Mouse (Mus musculus) neural tube, embryonic 13.5 days (tissue): ENCODE results near the gene Folr1. TPM values are rescaled to one million over a fixed set of nuclear protein-coding genes. Genes with fewer than 3 reads are reported as not detected.
A peak's percentile ranks its signal among the peaks of the same experiment; 100 is the strongest.

Source experiments
- ATAC-seq: fragments of 200-750 bp; cut with Nextera tagmentation; 2 replicates; pipeline ENCODE4 v1.8.0; 2017; ENCODE audit warnings: low read depth, mild to moderate bottlenecking, moderate TSS enrichment, moderate library complexity
- H3K27ac ChIP-seq: fragments of 300-500 bp; sonication (generic); replicated peaks from 2 replicates; pipeline ENCODE4 v1.5.1; 2015; ENCODE audit warnings: moderate library complexity, mild to moderate bottlenecking, inconsistent platforms
- H3K27me3 ChIP-seq: fragments of 300-500 bp; sonication (generic); 2 replicates; pipeline ENCODE4 v1.6.1; 2015; ENCODE audit warnings: mild to moderate bottlenecking, inconsistent platforms
- H3K36me3 ChIP-seq: fragments of 300-500 bp; sonication (generic); 2 replicates; pipeline ENCODE4 v1.6.1; 2015; ENCODE audit warnings: mild to moderate bottlenecking, inconsistent platforms
- H3K4me1 ChIP-seq: fragments of 300-500 bp; sonication (generic); replicated peaks from 2 replicates; pipeline ENCODE4 v1.6.1; 2015; ENCODE audit warnings: inconsistent platforms
- H3K4me2 ChIP-seq: fragments of 300-500 bp; sonication (generic); 2 replicates; pipeline ENCODE4 v1.6.1; 2015; ENCODE audit warnings: inconsistent platforms, mild to moderate bottlenecking, moderate library complexity
- H3K4me3 ChIP-seq: fragments of 300-500 bp; sonication (generic); 2 replicates; pipeline ENCODE4 v1.5.1; 2015; ENCODE audit warnings: mild to moderate bottlenecking, inconsistent platforms
- H3K9ac ChIP-seq: fragments of 300-500 bp; sonication (generic); 2 replicates; pipeline ENCODE4 v1.6.1; 2015; ENCODE audit warnings: moderate library complexity, mild to moderate bottlenecking, inconsistent platforms
- H3K9me3 ChIP-seq: fragments of 300-500 bp; sonication (generic); 2 replicates; pipeline ENCODE4 v1.6.1; 2016; ENCODE audit warnings: inconsistent platforms
- WGBS: fragments of 180-500 bp; shearing (Covaris S2); methylation state at CpG from one replicate; pipeline ENCODE4 v1.1.7; 2015; 5-methylcytosine and 5-hydroxymethylcytosine counted together
- polyA plus RNA-seq: library from polyadenylated mRNA; unstranded; fragments of >200 nt; fragmentation: Nextera tagmentation; extraction: Ambion mirVana; gene quantifications from 2 replicates; pipeline ENCODE4 v1.2.1, GENCODE M21; 2015

Folr1 gene
- polyA plus RNA-seq, 1 experiment from 2014 or later = 0.77 TPM

GRCm38 (mm10) chr7:101837606-101838471 is 32.7 kb downstream of the Folr1 start, which contains the start of gene Inppl1:
TSS of gene Inppl1 (minus strand) at chr7:101838229.
- H3K4me1 ChIP-seq = peaks cover 52% of the 10 kb centered on the region
- H3K4me3 ChIP-seq = peak within 1 kb of the TSS; percentile 54
- H3K4me2 ChIP-seq = peak within 1 kb of the TSS; percentile 98
- ATAC-seq = peak; percentile 74
- H3K27me3 ChIP-seq = no peaks in the 10 kb centered on the region; the same call in 1 of the 2 replicates
- under 1% methylated on average over 64 of the region's 64 CpGs for WGBS
- H3K27ac ChIP-seq = peak within 1 kb of the TSS; percentile 87
- peak within 1 kb of the TSS; percentile 82 for H3K9ac ChIP-seq
- no peaks in the 10 kb centered on the region for H3K9me3 ChIP-seq
- no peaks in the 10 kb centered on the region for H3K36me3 ChIP-seq

DNA sequence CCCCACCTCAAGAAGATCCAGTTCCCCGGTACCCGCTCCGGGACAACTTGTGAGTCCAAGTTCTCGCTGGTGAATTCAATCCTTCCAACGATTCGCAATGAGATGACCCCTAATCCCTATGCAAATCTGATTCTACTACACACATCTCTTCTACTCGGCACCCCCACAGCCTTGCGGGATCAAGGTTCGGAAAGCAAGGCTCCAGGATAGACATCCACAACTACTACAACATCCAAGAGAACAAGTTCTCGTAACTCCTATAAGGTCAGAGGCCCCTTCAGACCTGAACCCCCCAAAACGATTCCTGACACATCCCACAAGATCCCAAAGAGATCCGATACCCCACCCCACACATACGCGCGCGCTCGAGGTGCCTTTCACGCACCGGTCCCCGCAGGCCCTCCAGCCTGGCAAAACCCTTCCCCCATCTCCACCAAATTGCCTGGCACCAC is 33.4 kb downstream of the Folr1 start:
- WGBS = 1% methylated on average over 20 of the region's 20 CpGs
- H3K9me3 ChIP-seq = no peaks in the 10 kb centered on the region
- ATAC-seq = peak; percentile 10; the same call in 1 of the 2 replicates

GRCm38 (mm10) chr7:101836271-101837153 is 34.1 kb downstream of the Folr1 start:
- peak overlapping the region; percentile 98 for H3K4me2 ChIP-seq
- no peaks in the 10 kb centered on the region; the same call in 1 of the 2 replicates for H3K27me3 ChIP-seq
- H3K27ac ChIP-seq = peak overlapping the region; percentile 87
- peak overlapping the region; percentile 54 for H3K4me3 ChIP-seq
- no peaks in the 10 kb centered on the region for H3K9me3 ChIP-seq
- peaks cover 7% of the 10 kb centered on the region for H3K36me3 ChIP-seq
- ATAC-seq = peak; percentile 55
- H3K4me1 ChIP-seq = peaks cover 52% of the 10 kb centered on the region
- under 1% methylated on average over 60 of the region's 63 CpGs for WGBS
- peak overlapping the region; percentile 82 for H3K9ac ChIP-seq

More for the DNA sequence above, 33.4 kb downstream of the Folr1 start:
- Histone ChIP-seq H3K4me1 (peaks cover 52% of the 10 kb centered on the region), H3K4me3 (peak overlapping the region; percentile 54), H3K27ac (peak overlapping the region; percentile 87), H3K27me3 (no peaks in the 10 kb centered on the region; the same call in 1 of the 2 replicates), H3K9ac (peak overlapping the region; percentile 82), H3K4me2 (peak overlapping the region; percentile 98), H3K36me3 (0 out of 2 replicates have a peak, but pooled peaks cover under 1% of the 10 kb centered on the region)

DNA sequence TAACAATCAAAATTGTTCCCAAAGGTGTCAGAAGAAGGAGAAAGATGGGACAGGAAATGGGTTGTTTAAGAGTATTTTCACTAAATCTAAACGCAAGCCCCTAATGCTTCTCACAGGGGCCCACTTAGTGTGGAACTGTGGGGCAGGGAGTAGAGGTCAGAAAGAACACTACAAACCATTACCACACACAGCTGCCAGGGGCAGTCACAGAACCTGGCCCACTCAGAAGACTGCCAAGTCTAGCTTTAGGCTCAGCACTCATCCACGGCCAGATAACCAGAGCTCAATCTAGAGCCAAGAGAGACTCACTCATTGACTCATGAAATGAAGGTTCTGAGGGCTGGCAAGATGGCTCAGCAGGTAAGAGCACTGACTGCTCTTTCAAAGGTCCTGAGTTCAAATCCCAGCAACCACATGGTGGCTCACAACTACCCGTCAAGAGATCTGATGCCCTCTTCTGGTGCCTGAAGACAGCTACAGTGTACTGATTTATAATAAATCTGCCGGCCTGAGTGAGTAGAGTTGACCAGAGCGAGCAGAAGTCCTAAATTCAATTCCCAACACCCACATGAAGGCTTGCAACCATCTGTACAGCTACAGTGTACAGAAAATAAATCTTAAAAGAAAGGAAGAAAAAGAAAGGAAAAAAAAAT is 35.0 kb downstream of the Folr1 start:
- Histone ChIP-seq H3K9ac (peak overlapping the region; percentile 82), H3K9me3 (no peaks in the 10 kb centered on the region), H3K4me3 (peak overlapping the region; percentile 54), H3K27me3 (no peaks in the 10 kb centered on the region; the same call in 1 of the 2 replicates), H3K4me2 (peak overlapping the region; percentile 98), H3K27ac (peak overlapping the region; percentile 87; the same call in 1 of the 2 replicates), H3K4me1 (peaks cover 52% of the 10 kb centered on the region), H3K36me3 (peaks cover 17% of the 10 kb centered on the region)
- 43% methylated on average over 5 of the region's 5 CpGs for WGBS
- ATAC-seq = no peak

GRCm38 (mm10) chr7:101834903-101835302 is 35.7 kb downstream of the Folr1 start:
- WGBS = 56% methylated on average over 3 of the region's 3 CpGs
- H3K9me3 ChIP-seq = no peaks in the 10 kb centered on the region
- H3K4me3 ChIP-seq = peak overlapping the region; percentile 54
- H3K27me3 ChIP-seq = no peaks in the 10 kb centered on the region; the same call in 1 of the 2 replicates
- no peak overlapping the region for H3K9ac ChIP-seq
- H3K36me3 ChIP-seq = peaks cover 23% of the 10 kb centered on the region
- H3K4me1 ChIP-seq = peaks cover 52% of the 10 kb centered on the region
- H3K4me2 ChIP-seq = peak overlapping the region; percentile 98
- ATAC-seq = no peak
- 0 out of 2 replicates have a peak overlapping the region, but pooled peaks have one; percentile 11 for H3K27ac ChIP-seq

DNA sequence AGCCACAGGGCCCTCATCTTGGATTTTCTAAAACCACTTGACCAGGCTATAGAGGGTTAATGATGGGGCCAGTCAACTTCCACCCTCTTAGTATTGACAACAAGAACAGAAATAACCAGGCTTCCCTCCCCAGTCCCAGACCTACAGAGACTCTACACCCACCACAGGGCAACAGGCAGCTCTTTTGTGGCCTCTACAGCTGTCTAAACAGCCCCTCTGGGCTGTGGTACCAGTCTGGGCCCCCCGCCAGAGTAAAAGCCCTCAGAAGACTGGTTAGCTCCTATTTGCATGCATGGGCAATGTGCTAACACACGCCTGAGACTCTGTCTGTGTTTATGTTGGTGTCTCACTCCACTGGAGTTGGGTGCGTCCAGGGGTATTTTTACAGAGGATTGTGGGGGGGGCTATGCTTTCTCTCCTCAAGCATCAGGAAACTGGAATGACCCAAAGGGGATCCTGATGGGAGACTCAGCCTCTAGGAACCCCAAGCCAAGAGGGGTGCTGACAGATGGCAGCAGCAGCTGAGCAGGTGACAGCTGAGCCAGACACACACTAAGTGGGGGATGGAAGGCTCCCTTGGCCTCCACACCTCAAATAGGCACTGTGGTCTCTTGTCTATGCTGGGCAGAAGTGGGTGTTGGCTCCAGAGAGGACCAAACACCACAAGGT is 36.5 kb downstream of the Folr1 start:
- ATAC-seq = no peak
- no peak overlapping the region for H3K4me3 ChIP-seq
- peak overlapping the region; percentile 11; the same call in 1 of the 2 replicates for H3K27ac ChIP-seq
- peak overlapping the region; percentile 98 for H3K4me2 ChIP-seq
- peaks cover 52% of the 10 kb centered on the region for H3K4me1 ChIP-seq
- 44% methylated on average over 3 of the region's 3 CpGs for WGBS
- no peaks in the 10 kb centered on the region for H3K9me3 ChIP-seq
- H3K27me3 ChIP-seq = no peaks in the 10 kb centered on the region
- no peak overlapping the region for H3K9ac ChIP-seq
- peaks cover 31% of the 10 kb centered on the region for H3K36me3 ChIP-seq

GRCm38 (mm10) chr7:101833352-101833751 is 37.2 kb downstream of the Folr1 start:
- Histone ChIP-seq H3K4me1 (peaks cover 47% of the 10 kb centered on the region), H3K27me3 (no peaks in the 10 kb centered on the region), H3K36me3 (peaks cover 38% of the 10 kb centered on the region), H3K9ac (no peak overlapping the region), H3K27ac (no peak overlapping the region), H3K4me2 (no peak overlapping the region), H3K4me3 (no peak overlapping the region), H3K9me3 (no peaks in the 10 kb centered on the region)
- ATAC-seq = no peak
- 73% methylated on average over 5 of the region's 5 CpGs for WGBS

GRCm38 (mm10) chr7:101832372-101832771 is 38.2 kb downstream of the Folr1 start:
- no peak for ATAC-seq
- no peaks in the 10 kb centered on the region for H3K27me3 ChIP-seq
- H3K27ac ChIP-seq = no peak overlapping the region
- no peak overlapping the region for H3K9ac ChIP-seq
- H3K4me3 ChIP-seq = no peak overlapping the region
- H3K9me3 ChIP-seq = no peaks in the 10 kb centered on the region
- no peak overlapping the region for H3K4me2 ChIP-seq
- peaks cover 48% of the 10 kb centered on the region for H3K36me3 ChIP-seq
- H3K4me1 ChIP-seq = peaks cover 42% of the 10 kb centered on the region
- WGBS = 96% methylated on average over 4 of the region's 4 CpGs

GRCm38 (mm10) chr7:101831437-101831836 is 39.2 kb downstream of the Folr1 start:
- H3K36me3 ChIP-seq = peaks cover 57% of the 10 kb centered on the region
- 92% methylated on average over 8 of the region's 8 CpGs for WGBS
- H3K9me3 ChIP-seq = no peaks in the 10 kb centered on the region
- no peak overlapping the region for H3K4me3 ChIP-seq
- H3K27me3 ChIP-seq = no peaks in the 10 kb centered on the region
- H3K4me1 ChIP-seq = peaks cover 33% of the 10 kb centered on the region
- H3K27ac ChIP-seq = no peak overlapping the region
- H3K9ac ChIP-seq = no peak overlapping the region
- no peak overlapping the region for H3K4me2 ChIP-seq
- no peak for ATAC-seq

DNA sequence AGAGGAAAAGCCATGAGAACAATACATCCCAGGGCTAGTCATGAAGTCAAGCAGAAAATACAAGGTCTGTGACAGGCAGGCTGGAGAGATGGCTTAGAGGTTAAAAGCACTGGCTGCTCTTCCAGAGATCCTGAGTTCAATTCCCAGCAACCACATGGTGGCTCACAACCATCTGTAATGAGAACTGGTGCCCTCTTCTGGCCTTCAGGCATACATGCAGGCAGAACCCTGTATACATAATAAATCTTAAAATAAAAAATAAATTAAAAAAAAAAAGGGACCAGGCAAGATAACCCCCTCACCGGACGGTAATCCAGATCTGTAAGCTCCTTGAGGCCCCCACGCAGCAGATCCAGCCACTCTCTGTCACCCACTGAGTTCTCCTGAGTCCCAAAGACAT is 40.2 kb downstream of the Folr1 start:
- ATAC-seq = no peak
- H3K36me3 ChIP-seq = peaks cover 67% of the 10 kb centered on the region
- 95% methylated on average over 3 of the region's 3 CpGs for WGBS

More for the DNA sequence above, 40.2 kb downstream of the Folr1 start:
- Histone ChIP-seq H3K27me3 (no peaks in the 10 kb centered on the region), H3K9ac (no peak overlapping the region), H3K4me2 (no peak overlapping the region), H3K4me1 (peaks cover 22% of the 10 kb centered on the region), H3K27ac (no peak overlapping the region), H3K9me3 (no peaks in the 10 kb centered on the region), H3K4me3 (no peak overlapping the region)
